Mouse (Mus musculus) adrenal gland, postnatal 10 days (tissue): ENCODE data around the gene Ccdc163. TPM values are rescaled to one million over a fixed set of nuclear protein-coding genes. Genes with fewer than 3 reads are reported as not detected.
A peak's percentile ranks its signal among the peaks of the same experiment; 100 is the strongest.

Experiments used
- DNase-seq: peaks from one replicate; pipeline ENCODE4 v3.0.0; 2021; ENCODE audit warnings: mixed read lengths
- total RNA-seq, 2 experiments: library from RNA; stranded (reverse); gene quantifications; 2 replicates each; pipeline ENCODE4 v1.2.3; 2021

The Ccdc163 gene
- total RNA-seq, 2 experiments from 2014 or later: 18.6 to 20.2 TPM

DNA sequence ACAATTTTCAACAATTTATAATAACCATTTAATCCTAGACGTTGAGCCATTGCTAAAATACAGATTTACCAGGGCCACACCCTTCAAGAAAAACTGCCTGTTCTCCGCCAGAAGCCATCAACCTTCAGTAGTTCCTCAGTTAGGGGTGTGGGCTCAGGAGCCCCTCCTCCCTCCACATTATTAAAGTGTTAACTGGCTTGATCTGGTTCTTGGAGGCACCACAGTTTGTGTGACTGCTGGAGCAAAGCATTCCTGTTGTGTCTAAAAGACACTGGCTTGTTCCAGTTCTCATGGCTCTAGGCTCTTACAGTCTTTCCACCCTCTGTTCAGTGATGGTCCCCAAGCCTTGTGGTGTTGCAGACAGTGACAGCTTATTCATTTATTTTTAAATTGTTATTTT, 72.2 kb downstream of the Ccdc163 start:
- no peak for DNase-seq

DNA sequence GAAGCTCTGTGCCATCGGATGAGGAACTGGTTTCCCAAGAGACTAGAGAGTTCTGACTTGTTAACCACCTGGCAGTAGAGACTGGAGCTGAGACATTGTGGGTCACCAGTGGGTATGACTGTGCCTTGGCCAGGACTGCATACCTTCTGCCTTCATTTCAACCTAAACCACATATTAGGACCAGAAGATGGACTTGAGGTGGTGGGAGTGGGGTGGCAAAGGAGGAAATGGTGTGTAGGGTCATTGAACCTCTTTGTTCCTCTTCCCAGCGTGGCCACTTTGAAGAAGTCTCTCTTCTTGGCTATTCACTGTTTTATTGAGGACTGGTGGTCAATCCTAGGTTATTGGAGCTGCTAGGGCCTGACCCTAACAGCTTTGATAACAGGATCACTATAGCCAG, 73.1 kb downstream of the Ccdc163 start:
- DNase-seq: no peak

DNA sequence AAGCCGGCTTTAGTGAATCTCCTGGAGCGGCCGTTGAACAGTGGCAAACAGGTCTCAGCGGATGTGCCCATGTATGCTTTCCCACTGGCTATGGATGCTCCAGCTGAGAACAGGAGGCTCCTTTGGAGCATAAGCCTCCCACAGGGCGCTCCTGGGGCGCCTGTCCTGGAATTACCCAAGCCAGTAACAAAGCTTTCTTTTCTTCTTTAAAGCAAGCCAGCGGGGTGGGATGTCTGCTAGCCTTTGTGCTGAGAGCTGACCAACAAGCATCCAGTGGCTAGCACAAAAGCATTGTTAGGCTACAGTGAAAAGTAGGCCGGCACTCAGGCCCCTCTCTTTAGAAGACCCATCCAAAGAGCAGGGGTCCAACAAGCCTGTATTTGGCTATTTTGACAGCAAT, 73.9 kb downstream of the Ccdc163 start:
- no peak for DNase-seq

DNA sequence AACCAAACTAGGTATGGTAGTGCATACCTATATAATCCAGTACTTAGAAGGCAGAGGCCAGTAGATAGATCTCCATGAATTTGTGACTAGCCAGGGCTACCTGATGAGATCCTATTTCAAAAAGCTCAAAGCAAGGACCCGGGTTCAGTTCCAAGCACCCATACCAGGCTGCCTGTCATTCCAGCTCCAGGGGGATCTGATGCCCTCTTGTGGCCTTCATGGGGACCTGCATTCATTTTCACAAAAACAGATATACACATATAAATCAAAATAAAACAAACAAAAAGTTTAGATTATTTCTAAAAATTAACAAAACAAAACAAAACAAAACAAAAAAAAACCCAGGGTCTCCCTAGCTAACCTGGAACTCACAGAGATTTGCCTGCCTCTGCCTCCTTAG, 78.3 kb downstream of the Ccdc163 start:
- no peak for DNase-seq

DNA sequence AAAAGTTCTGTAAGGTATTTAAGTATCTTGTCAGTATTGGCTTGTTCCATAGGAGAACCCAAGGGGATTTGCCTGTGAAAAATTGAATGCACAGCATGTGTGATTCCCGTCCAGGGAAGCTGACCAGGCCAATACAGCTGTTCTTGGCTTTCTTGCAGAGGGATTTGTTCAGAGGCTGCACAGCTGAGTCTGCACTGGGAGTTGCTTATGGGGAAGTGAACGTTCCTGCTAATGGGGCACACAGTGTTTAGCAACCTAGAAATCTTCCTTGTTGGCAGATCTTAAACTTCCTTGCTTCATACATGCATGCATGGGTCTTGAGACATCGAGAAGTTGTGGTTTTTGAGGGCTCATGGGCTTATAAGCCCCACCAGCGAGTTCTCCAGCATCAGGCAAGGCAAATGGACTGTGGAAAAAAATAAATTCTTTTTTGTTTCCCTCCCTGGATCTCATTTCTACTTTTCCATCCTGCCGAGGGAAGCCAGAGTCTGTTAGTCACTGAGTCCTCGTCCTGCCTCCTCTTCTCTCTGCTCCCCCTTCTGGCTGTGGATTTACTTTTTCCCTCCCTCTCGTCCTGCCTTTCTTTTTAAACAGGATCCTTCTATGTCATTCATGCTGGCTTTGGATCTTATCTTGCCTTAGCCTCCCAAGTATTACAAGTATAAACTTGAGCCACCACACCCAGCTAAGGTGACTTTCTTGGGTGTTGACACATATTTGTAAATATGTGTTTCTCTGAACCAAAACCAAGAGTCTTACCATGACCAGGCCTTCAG, 79.9 kb downstream of the Ccdc163 start:
- no peak for DNase-seq

DNA sequence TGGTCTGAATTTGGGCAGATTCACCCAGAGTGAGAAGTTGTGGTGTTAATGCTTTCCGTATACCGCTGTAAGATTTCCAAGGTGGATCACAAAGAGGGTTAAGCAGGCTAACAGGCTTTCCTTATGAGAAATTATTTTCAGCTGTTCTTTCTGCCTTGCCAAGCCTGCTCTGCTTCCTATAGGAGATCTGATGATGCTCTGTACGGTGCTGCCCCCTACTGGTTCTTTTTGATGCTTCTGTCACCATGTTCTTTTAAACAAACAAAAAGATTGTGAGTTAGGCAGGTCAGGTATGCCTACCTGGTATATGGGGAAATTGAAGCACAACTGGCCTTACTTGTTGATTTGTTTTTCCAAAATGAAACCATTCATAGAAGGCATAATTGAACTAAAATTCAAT, 80.6 kb downstream of the Ccdc163 start:
- DNase-seq: peak; percentile 87

DNA sequence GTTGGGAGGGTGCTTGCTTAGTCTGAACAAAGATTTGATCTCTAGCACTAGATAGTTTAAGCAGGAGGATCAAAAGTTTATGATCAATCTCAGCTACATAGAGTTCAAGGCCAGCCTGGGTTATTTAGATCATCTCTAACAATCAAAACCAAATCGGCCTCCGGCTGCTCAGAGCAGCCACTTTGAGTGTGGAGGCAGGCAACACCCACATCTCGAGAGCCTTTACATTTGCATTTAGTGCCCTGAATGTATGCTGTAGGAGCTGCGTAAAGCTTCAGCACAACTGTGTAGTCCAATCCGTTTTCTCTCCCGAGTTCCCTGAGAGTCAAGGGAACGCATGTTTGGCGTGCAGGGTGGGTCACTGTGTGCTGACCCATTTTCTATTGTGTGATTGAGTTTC, 84.1 kb downstream of the Ccdc163 start:
- DNase-seq: no peak

DNA sequence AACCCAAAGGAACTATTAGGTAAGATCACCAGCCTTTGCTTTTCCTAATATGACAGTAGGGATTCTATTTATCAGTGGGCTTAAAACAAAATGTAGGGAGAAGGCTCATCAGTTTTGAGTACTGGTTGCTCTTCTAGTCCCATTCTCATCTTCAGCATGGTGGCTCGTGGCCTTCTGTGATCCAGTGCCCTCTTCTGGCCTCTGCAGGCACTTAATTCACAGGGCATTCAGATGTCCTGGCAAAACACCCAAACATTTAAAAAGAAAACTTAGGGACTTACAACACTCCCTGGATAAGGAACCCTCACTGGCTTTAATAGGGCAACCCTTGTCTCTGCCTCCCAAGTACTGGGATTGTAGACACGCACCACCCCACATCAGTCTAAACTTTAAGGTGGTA, 86.0 kb downstream of the Ccdc163 start:
- no peak for DNase-seq

DNA sequence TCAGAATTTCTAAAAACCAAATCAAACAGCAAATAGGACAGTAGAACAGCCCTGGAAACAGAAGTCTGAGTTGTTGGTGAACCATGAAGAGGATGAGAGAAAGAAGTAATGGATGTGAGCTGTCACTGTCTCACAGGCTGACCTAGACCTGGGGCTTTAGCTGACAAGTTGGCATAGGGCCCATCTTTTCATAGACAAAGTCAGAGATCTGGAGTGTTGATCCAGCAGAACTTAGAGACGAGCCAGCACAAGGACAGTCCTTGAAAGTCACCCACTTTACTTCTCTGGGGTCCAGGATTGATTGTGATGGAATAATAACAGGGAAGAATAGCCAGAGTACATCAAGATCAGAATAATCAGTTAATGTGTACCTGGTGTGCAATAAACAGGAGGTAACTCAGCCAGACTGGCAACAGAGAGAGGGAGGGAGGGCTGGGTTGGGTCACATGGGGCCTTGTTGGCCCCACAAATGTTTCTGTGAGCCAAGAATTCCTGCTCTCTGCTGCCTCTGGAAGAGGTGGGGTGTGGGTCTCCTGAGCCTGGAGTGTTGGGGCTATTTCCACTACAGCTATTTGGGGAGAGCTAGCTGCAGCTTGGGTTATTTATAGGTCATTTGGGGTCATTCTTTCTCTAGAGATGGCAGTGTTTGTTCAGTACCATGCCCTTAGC, 88.3 kb downstream of the Ccdc163 start:
- peak; percentile 51 for DNase-seq

DNA sequence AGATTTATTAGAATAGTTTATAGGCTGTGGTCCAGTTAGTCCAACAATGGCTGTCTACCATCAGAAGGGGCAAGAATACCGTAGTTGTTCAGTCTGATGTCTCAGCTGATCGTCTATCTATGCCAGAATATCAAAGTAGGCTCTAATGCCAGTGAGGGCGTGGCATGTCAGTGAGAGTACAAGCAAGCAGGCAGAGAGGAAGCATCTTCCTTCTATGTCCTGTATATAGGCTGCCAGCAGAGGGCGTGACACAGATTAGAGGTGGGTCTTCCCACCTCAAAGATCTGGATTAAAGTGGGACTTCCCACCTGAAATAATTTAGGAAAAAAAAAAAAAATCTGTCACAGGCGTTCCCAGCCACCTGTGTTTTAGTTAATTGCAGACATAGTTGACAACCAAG, 91.6 kb downstream of the Ccdc163 start:
- DNase-seq: peak; percentile 24

Other genes with a start within 250 kb of the Ccdc163 start
- gene Mast2, start 244.3 kb upstream of the Ccdc163 start, total RNA-seq: 10 to 100 TPM; 34.9 to 46.4 TPM
- gene Ipp, start 201.0 kb upstream of the Ccdc163 start, total RNA-seq: 10 to 100 TPM; 14.7 to 16.6 TPM
- gene Tmem69, start 152.6 kb upstream of the Ccdc163 start, total RNA-seq: 10 to 100 TPM; 18.9 to 23.4 TPM
- 10 to 100 TPM; 72.4 to 81.2 TPM for gene Gpbp1l1, start 150.9 kb upstream of the Ccdc163 start, total RNA-seq
- gene Ccdc17, start 111.9 kb upstream of the Ccdc163 start, total RNA-seq: 10 to 100 TPM in 1 of 2 experiments, 1 to 10 TPM in 1; 5.8 to 13.8 TPM
- gene Nasp, start 80.6 kb upstream of the Ccdc163 start, total RNA-seq: 10 to 100 TPM; 46.4 to 48.1 TPM
- 100 to 1,000 TPM; 646 to 659 TPM for gene Akr1a1, start 56.8 kb upstream of the Ccdc163 start, total RNA-seq
- gene Prdx1, start 23.0 kb upstream of the Ccdc163 start, total RNA-seq: 100 to 1,000 TPM; 573 to 689 TPM
- gene Mmachc, start 103 bp upstream of the Ccdc163 start, total RNA-seq: 10 to 100 TPM; 32.2 to 40.4 TPM
- gene Tesk2, start 12.4 kb downstream of the Ccdc163 start, total RNA-seq: 1 to 10 TPM; 5.1 to 5.7 TPM
- 10 to 100 TPM; 16.2 to 19.4 TPM for gene Toe1, start 99.1 kb downstream of the Ccdc163 start, total RNA-seq
- gene Mutyh, start 99.2 kb downstream of the Ccdc163 start, total RNA-seq: 1 to 10 TPM; 4.2 to 4.7 TPM
- 1 to 10 TPM; 5.2 to 9.2 TPM for gene Hpdl, start 113.2 kb downstream of the Ccdc163 start, total RNA-seq
- 1 to 10 TPM; 3.0 to 3.2 TPM for gene Zswim5, start 168.9 kb downstream of the Ccdc163 start, total RNA-seq